Mouse (Mus musculus) liver, embryonic 14.5 days (tissue): ENCODE measurements around the gene Slc29a1.

Experiments used
- CTCF ChIP-seq: IDR thresholded peaks from 2 replicates; pipeline ENCODE4 v1.5.1; 2016; ENCODE audit warnings: antibody characterized with exemption, low read depth, control low read depth
- EP300 ChIP-seq: IDR thresholded peaks from 2 replicates; pipeline ENCODE4 v1.6.1; 2016; ENCODE audit warnings: antibody characterized with exemption, low read depth

- TF ChIP-seq EP300 (no peak), CTCF (no peak)
These were observed 19.9 kb downstream of the Slc29a1 start for GRCm38 (mm10) chr17:45579554-45579953.
